Mouse (Mus musculus) central nervous system, embryonic 11.5 days (tissue): ENCODE measurements around the gene Olfr926. TPM values are rescaled to one million over a fixed set of nuclear protein-coding genes. Genes with fewer than 3 reads are reported as not detected.

ENCODE experiments used
- polyA plus RNA-seq: library from polyadenylated mRNA; depleted of rRNA; stranded (reverse); fragments of >200 nt; gene quantifications from 2 replicates; pipeline ENCODE4 v1.2.3, GENCODE M21; 2012; rRNA removed

Gene Olfr926
- not detected in 2 replicates for polyA plus RNA-seq

GRCm38 (mm10) chr9:38876826-38877225, at the start of gene Olfr926:
Gene Olfr926 (plus strand): TSS chr9:38877126.

GRCm38 (mm10) chr9:38844149-38844548, 32.8 kb upstream of the Olfr926 start, which contains the start of gene Olfr924:
Gene Olfr924 (plus strand): TSS chr9:38844449.

GRCm38 (mm10) chr9:38854760-38855159, 22.2 kb upstream of the Olfr926 start, which contains the start of gene Olfr26:
Gene Olfr26 (plus strand): TSS chr9:38855060.

Other genes starting within 250 kb of the Olfr926 start
- gene Olfr916, start 217.3 kb upstream of the Olfr926 start, polyA plus RNA-seq, result not detected in 2 replicates
- not detected in 2 replicates for gene Olfr917, start 211.3 kb upstream of the Olfr926 start, polyA plus RNA-seq
- not detected in 2 replicates for gene Olfr918, start 202.5 kb upstream of the Olfr926 start, polyA plus RNA-seq
- not detected in 2 replicates for gene Olfr919, start 173.5 kb upstream of the Olfr926 start, polyA plus RNA-seq
- gene Vwa5a, start 158.9 kb upstream of the Olfr926 start, polyA plus RNA-seq, result 6.0 and 9.7 TPM in 2 replicates
- 0.01 and 0.06 TPM in 2 replicates for gene Olfr920, start 124.8 kb upstream of the Olfr926 start, polyA plus RNA-seq
- not detected in 2 replicates for gene Olfr921, start 104.1 kb upstream of the Olfr926 start, polyA plus RNA-seq
- gene Olfr922, start 62.5 kb upstream of the Olfr926 start, polyA plus RNA-seq, result not detected in 2 replicates
- gene Olfr923, start 50.6 kb upstream of the Olfr926 start, polyA plus RNA-seq, result not detected in 2 replicates
- not detected in 2 replicates for gene Olfr924, start 32.7 kb upstream of the Olfr926 start, polyA plus RNA-seq
- gene Olfr26, start 22.1 kb upstream of the Olfr926 start, polyA plus RNA-seq, result not detected in 2 replicates
- gene Olfr930, start 52.7 kb downstream of the Olfr926 start, polyA plus RNA-seq, result not detected in 2 replicates
- gene Olfr933, start 95.2 kb downstream of the Olfr926 start, polyA plus RNA-seq, result not detected in 2 replicates
- not detected in 2 replicates for gene Olfr934, start 111.2 kb downstream of the Olfr926 start, polyA plus RNA-seq
- not detected in 2 replicates for gene Olfr935, start 122.6 kb downstream of the Olfr926 start, polyA plus RNA-seq
- gene Olfr146, start 146.3 kb downstream of the Olfr926 start, polyA plus RNA-seq, result not detected in 2 replicates
- not detected in 2 replicates for gene Olfr937, start 187.8 kb downstream of the Olfr926 start, polyA plus RNA-seq
- not detected in 2 replicates for gene Olfr938, start 201.8 kb downstream of the Olfr926 start, polyA plus RNA-seq